Mouse (Mus musculus) forebrain, embryonic 16.5 days (tissue): Measurements from ENCODE around the gene Shcbp1l. TPM values are rescaled to one million over a fixed set of nuclear protein-coding genes. Genes with fewer than 3 reads are reported as not detected.
"Not testable (repeated sequence)": the region's sequence is repeated elsewhere in the genome, so short reads cannot be mapped to it uniquely, and the experiment has no call there.

Source experiments
- ATAC-seq: fragments of 200-750 bp; cut with Nextera tagmentation; 2 replicates; pipeline ENCODE4 v1.8.0; 2017; ENCODE audit warnings: mild to moderate bottlenecking, moderate library complexity
- H3K27ac ChIP-seq: fragments of 300-500 bp; sonication (generic); 2 replicates; pipeline ENCODE4 v1.5.1; 2014; ENCODE audit warnings: low read length, control low read depth
- H3K27me3 ChIP-seq: fragments of 300-500 bp; sonication (generic); replicated peaks from 2 replicates; pipeline ENCODE4 v1.6.1; 2014; ENCODE audit warnings: low read length; ENCODE audit not compliant: control insufficient read depth, insufficient read depth
- H3K36me3 ChIP-seq: fragments of 300-500 bp; sonication (generic); 2 replicates; pipeline ENCODE4 v1.6.1; 2014; ENCODE audit not compliant: control insufficient read depth, insufficient read depth
- H3K4me1 ChIP-seq: fragments of 300-500 bp; sonication (generic); replicated peaks from 2 replicates; pipeline ENCODE4 v1.6.1; 2014; ENCODE audit warnings: low read length; ENCODE audit not compliant: control insufficient read depth, insufficient read depth
- H3K4me2 ChIP-seq: fragments of 300-500 bp; sonication (generic); 2 replicates; pipeline ENCODE4 v1.6.1; 2014; ENCODE audit warnings: mild to moderate bottlenecking, low read length, control low read depth
- H3K4me3 ChIP-seq: fragments of 300-500 bp; sonication (generic); replicated peaks from 2 replicates; pipeline ENCODE4 v1.5.1; 2014; ENCODE audit warnings: mild to moderate bottlenecking, low read length, control low read depth
- H3K9ac ChIP-seq: fragments of 300-500 bp; sonication (generic); replicated peaks from 2 replicates; pipeline ENCODE4 v1.6.1; 2014; ENCODE audit warnings: low read depth, low read length, control low read depth
- H3K9me3 ChIP-seq: fragments of 300-500 bp; sonication (generic); 2 replicates; pipeline ENCODE4 v1.6.1; 2016; ENCODE audit warnings: low read length; ENCODE audit not compliant: control insufficient read depth
- WGBS: fragments of 180-500 bp; shearing (Covaris S2); extraction: QIAGEN DNeasy Blood & Tissue Kit; methylation state at CpG from one replicate; pipeline ENCODE4 v1.1.7; 2014; 5-methylcytosine and 5-hydroxymethylcytosine counted together
- polyA plus RNA-seq: library from polyadenylated mRNA; unstranded; fragments of >200 nt; fragmentation: Nextera tagmentation; extraction: Ambion mirVana; gene quantifications from 2 replicates; pipeline ENCODE4 v1.2.1, GENCODE M21; 2015

Shcbp1l gene
- polyA plus RNA-seq = 0.14 and 0.67 TPM in 2 replicates

- peak; percentile 92 for ATAC-seq
- no peak within 1 kb of the TSS for H3K27ac ChIP-seq
- 2% methylated on average over 56 of the region's 60 CpGs for WGBS
- peak within 1 kb of the TSS; percentile 62 for H3K9ac ChIP-seq
- H3K4me1 ChIP-seq = peaks cover 7% of the 10 kb centered on the region
- no peaks in the 10 kb centered on the region for H3K36me3 ChIP-seq
- H3K4me2 ChIP-seq = peak within 1 kb of the TSS; percentile 96
- no peaks in the 10 kb centered on the region for H3K9me3 ChIP-seq
- H3K27me3 ChIP-seq = peaks cover 8% of the 10 kb centered on the region; the same call in 1 of the 2 replicates
- H3K4me3 ChIP-seq = peak within 1 kb of the TSS; percentile 69
These were observed at the start of gene Shcbp1l for GRCm38 (mm10) chr1:153424770-153425584. TSS of gene Shcbp1l (plus strand) at chr1:153425162.

GRCm38 (mm10) chr1:153376446-153376845 lies 48.5 kb upstream of the Shcbp1l start:
- Histone ChIP-seq H3K4me3 (no peak overlapping the region), H3K27me3 (no peaks in the 10 kb centered on the region), H3K27ac (no peak overlapping the region; the same call in 1 of the 2 replicates), H3K36me3 (no peaks in the 10 kb centered on the region), H3K4me1 (no peaks in the 10 kb centered on the region), H3K4me2 (no peak overlapping the region), H3K9ac (no peak overlapping the region), H3K9me3 (no peaks in the 10 kb centered on the region)
- WGBS = 19% methylated on average over 6 of the region's 6 CpGs
- ATAC-seq = no peak

GRCm38 (mm10) chr1:153378587-153378986 lies 46.4 kb upstream of the Shcbp1l start:
- Histone ChIP-seq H3K27ac (no peak overlapping the region), H3K4me2 (no peak overlapping the region), H3K27me3 (no peaks in the 10 kb centered on the region), H3K4me3 (no peak overlapping the region), H3K4me1 (no peaks in the 10 kb centered on the region), H3K9me3 (no peaks in the 10 kb centered on the region), H3K9ac (no peak overlapping the region), H3K36me3 (no peaks in the 10 kb centered on the region)
- ATAC-seq = no peak
- 39% methylated on average over 6 of the region's 6 CpGs for WGBS

GRCm38 (mm10) chr1:153379832-153380231 lies 45.1 kb upstream of the Shcbp1l start:
- Histone ChIP-seq H3K9me3 (no peaks in the 10 kb centered on the region), H3K4me2 (no peak overlapping the region), H3K4me3 (no peak overlapping the region), H3K9ac (no peak overlapping the region), H3K27me3 (no peaks in the 10 kb centered on the region), H3K27ac (no peak overlapping the region), H3K4me1 (no peaks in the 10 kb centered on the region), H3K36me3 (no peaks in the 10 kb centered on the region)
- WGBS = 88% methylated on average over 5 of the region's 5 CpGs
- no peak for ATAC-seq

- Histone ChIP-seq H3K9me3 (no peaks in the 10 kb centered on the region), H3K27me3 (no peaks in the 10 kb centered on the region), H3K27ac (no peak overlapping the region), H3K36me3 (no peaks in the 10 kb centered on the region), H3K9ac (no peak overlapping the region), H3K4me1 (no peaks in the 10 kb centered on the region), H3K4me3 (no peak overlapping the region), H3K4me2 (no peak overlapping the region)
- 93% methylated on average over 9 of the region's 9 CpGs for WGBS
- no peak for ATAC-seq
These were observed 44.1 kb upstream of the Shcbp1l start for GRCm38 (mm10) chr1:153380746-153381282.

GRCm38 (mm10) chr1:153385081-153385480 lies 39.9 kb upstream of the Shcbp1l start:
- Histone ChIP-seq H3K36me3 (no peaks in the 10 kb centered on the region), H3K27ac (no peak overlapping the region), H3K27me3 (no peaks in the 10 kb centered on the region), H3K9ac (no peak overlapping the region), H3K4me1 (peaks cover 3% of the 10 kb centered on the region; the same call in 1 of the 2 replicates), H3K4me2 (no peak overlapping the region), H3K4me3 (no peak overlapping the region), H3K9me3 (no peaks in the 10 kb centered on the region)
- 75% methylated on average over 6 of the region's 6 CpGs for WGBS
- no peak for ATAC-seq

GRCm38 (mm10) chr1:153385661-153386060 lies 39.3 kb upstream of the Shcbp1l start:
- not testable (repeated sequence) for ATAC-seq, H3K27me3 ChIP-seq, H3K9ac ChIP-seq, H3K36me3 ChIP-seq, H3K4me2 ChIP-seq, H3K4me1 ChIP-seq, H3K4me3 ChIP-seq, H3K9me3 ChIP-seq, H3K27ac ChIP-seq
- WGBS = 84% methylated on average over 5 of the region's 5 CpGs

- no peak overlapping the region for H3K4me3 ChIP-seq
- H3K4me1 ChIP-seq = peaks cover 3% of the 10 kb centered on the region; the same call in 1 of the 2 replicates
- H3K27me3 ChIP-seq = no peaks in the 10 kb centered on the region
- no peak overlapping the region for H3K4me2 ChIP-seq
- no peak overlapping the region for H3K27ac ChIP-seq
- 57% methylated on average over 25 of the region's 25 CpGs for WGBS
- no peak overlapping the region for H3K9ac ChIP-seq
- no peaks in the 10 kb centered on the region for H3K9me3 ChIP-seq
- no peaks in the 10 kb centered on the region for H3K36me3 ChIP-seq
- ATAC-seq = peak; percentile 96
These were observed 38.5 kb upstream of the Shcbp1l start for GRCm38 (mm10) chr1:153386271-153387069.

GRCm38 (mm10) chr1:153395706-153396105 lies 29.3 kb upstream of the Shcbp1l start:
- not testable (repeated sequence) for H3K9ac ChIP-seq, ATAC-seq, H3K4me2 ChIP-seq, H3K4me3 ChIP-seq, H3K4me1 ChIP-seq, H3K36me3 ChIP-seq, H3K27me3 ChIP-seq, H3K27ac ChIP-seq, H3K9me3 ChIP-seq
- WGBS = 88% methylated on average over 4 of the region's 4 CpGs
